Comparison of ENCODE assay signal across 20 mouse cellular contexts in genomic region chr16:17732431-17732830, GRCm38 (mm10). TPM values are rescaled to one million over a fixed set of nuclear protein-coding genes. Genes with fewer than 3 reads are reported as not detected.
DNase-seq lines count a peak whose midpoint lies in the region; TF ChIP-seq lines count a peak whose summit lies in the region.
"Had no signal": no experiment of that assay in that cellular context is flagged by ENCODE, and none has a peak within 500 bp of the region (broad histone marks: within the 10 kb centered on the region; RNA-seq: fewer than 3 reads in every experiment).

No protein-coding gene starts in this region.

- H3K36me3 ChIP-seq in C2C12 (ENCODE audit: control insufficient read depth, insufficient read depth), result no peaks in the 10 kb centered on the region
- no peaks in the 10 kb centered on the region for H3K36me3 ChIP-seq in myocyte (ENCODE audit: control insufficient read depth, insufficient read depth)
- H3K36me3 ChIP-seq: embryonic facial prominence, embryonic 10.5 days; embryonic facial prominence, embryonic 12.5 days; forebrain, embryonic 10.5 days; forebrain, embryonic 12.5 days had no signal

- H3K27me3 ChIP-seq in C2C12 (ENCODE audit: control insufficient read depth, insufficient read depth, insufficient read length) (no peaks in the 10 kb centered on the region), myocyte (ENCODE audit: control insufficient read depth, insufficient read depth, insufficient read length) (no peaks in the 10 kb centered on the region)
- H3K27me3 ChIP-seq: Patski had no signal

- no peak for TF ChIP-seq CTCF in C2C12 (IDR thresholded peaks at IDR 0.05; ENCODE audit: control insufficient read depth, insufficient read depth, insufficient read length)

- no peak for TF ChIP-seq POLR2A in myocyte (IDR thresholded peaks at IDR 0.05; ENCODE audit: insufficient read length, low read depth)

- H3K4me2 ChIP-seq in myocyte (ENCODE audit: low read depth), result peak overlapping the region; percentile 89
- H3K4me2 ChIP-seq: embryonic facial prominence, embryonic 12.5 days; forebrain, embryonic 12.5 days had no signal

- peak overlapping the region; percentile 12 for H3ac ChIP-seq in C2C12 (ENCODE audit: control insufficient read depth, insufficient read length, low read depth)
- H3ac ChIP-seq in myocyte (ENCODE audit: control insufficient read depth, insufficient read length), result no peak overlapping the region

- peaks cover 7% of the 10 kb centered on the region for H3K79me2 ChIP-seq in C2C12 (ENCODE audit: control insufficient read depth, insufficient read depth)
- H3K79me2 ChIP-seq in myocyte (ENCODE audit: control insufficient read depth, insufficient read depth), result no peaks in the 10 kb centered on the region

- H3K4me3 ChIP-seq in C2C12 (ENCODE audit: insufficient read depth, poor library complexity, severe bottlenecking) (no peak overlapping the region), myocyte (no peak overlapping the region)
- H3K4me3 ChIP-seq: embryonic facial prominence, embryonic 10.5 days; embryonic facial prominence, embryonic 12.5 days; erythroblast, embryonic 14.5 days; forebrain, embryonic 10.5 days; forebrain, embryonic 12.5 days had no signal

- H3K79me3 ChIP-seq in C2C12 (ENCODE audit: low read depth), result no peaks in the 10 kb centered on the region

- peak; percentile 55 for DNase-seq in 3134 (ENCODE audit: extremely low read depth, insufficient read length, low spot score)
- DNase-seq in MN1 (ENCODE audit: low spot score), result no peak
- DNase-seq in urinary bladder, postnatal 14 days (ENCODE audit: low spot score), result no peak
- DNase-seq: adrenal gland, adult 8-10 months; adrenal gland, postnatal 14 days; adrenal gland, postnatal 36 days; B cell, adult 2 months; cerebellum, adult 11-12 months; cerebellum, adult 2 months; cerebellum, adult 9-10 months; cerebellum, postnatal 10 days; cerebellum, postnatal 25 days had no signal

TF ChIP-seq in C2C12, 6 proteins besides CTCF, POLR2A, EP300 and RAD21:
- peak; percentile 44 for TF ChIP-seq USF1 (IDR thresholded peaks at IDR 0.05; ENCODE audit: low read depth)
- TF ChIP-seq CEBPB (IDR thresholded peaks at IDR 0.05; ENCODE audit: low read depth), result no peak
- TF ChIP-seq MAX (IDR thresholded peaks at IDR 0.05), result no peak
- no peak for TF ChIP-seq FOSL1 (IDR thresholded peaks at IDR 0.05; ENCODE audit: insufficient read depth, low read length, poor library complexity, severe bottlenecking)
- TF ChIP-seq MYOD1 (IDR thresholded peaks at IDR 0.05; ENCODE audit: control insufficient read depth, insufficient read length, low read depth), result no peak
- TF ChIP-seq MYOG (IDR thresholded peaks at IDR 0.05; ENCODE audit: control insufficient read depth, extremely low read depth, insufficient read length), result no peak

TF ChIP-seq in myocyte, 11 proteins besides CTCF, POLR2A, EP300 and RAD21:
- TF ChIP-seq TCF3 (IDR thresholded peaks at IDR 0.05; ENCODE audit: insufficient read length, low read depth) (no peak), MAX (IDR thresholded peaks at IDR 0.05; ENCODE audit: low read depth) (no peak), POLR2AphosphoS2 (IDR thresholded peaks at IDR 0.05; ENCODE audit: insufficient read length, low read depth) (no peak), TCF12 (IDR thresholded peaks at IDR 0.05; ENCODE audit: insufficient read depth, poor library complexity, severe bottlenecking) (no peak), E2F4 (IDR thresholded peaks at IDR 0.05; ENCODE audit: insufficient read depth) (no peak), CEBPB (IDR thresholded peaks at IDR 0.05; ENCODE audit: insufficient read depth, poor library complexity, severe bottlenecking) (no peak), REST (IDR thresholded peaks at IDR 0.05; ENCODE audit: insufficient read depth, insufficient read length) (no peak), USF1 (IDR thresholded peaks at IDR 0.05; ENCODE audit: low read depth) (no peak), SRF (IDR thresholded peaks at IDR 0.05; ENCODE audit: control insufficient read depth, insufficient read length, low read depth) (no peak), MYOG (IDR thresholded peaks at IDR 0.05; ENCODE audit: control insufficient read depth in 1 of 3, insufficient read depth in 1 of 3, insufficient read length in 2 of 3, low read depth in 2 of 3) (no peak), MYOD1 (IDR thresholded peaks at IDR 0.05; ENCODE audit: control insufficient read depth in 1 of 3, insufficient read length in 2 of 3, low read depth in 2 of 3) (no peak)

RNA-seq across cellular contexts. Expression of gene Med15, which starts 0.3 kb away (rescaled TPM):
- 45.9 TPM for polyA plus RNA-seq in C2C12 (2012; fragmentation: generic; extraction: Trizol)
- 42.9 TPM for polyA plus RNA-seq in myocyte (2012; fragmentation: generic; extraction: Trizol)

RNA-seq across cellular contexts. Expression of gene Klhl22, which starts 27.0 kb away (rescaled TPM):
- polyA plus RNA-seq in C2C12 (2012; fragmentation: generic; extraction: Trizol) (83.6 TPM), myocyte (2012; fragmentation: generic; extraction: Trizol) (107 TPM)
